Mouse (Mus musculus) forebrain, postnatal 0 days (tissue): Measurements from ENCODE around the gene Srpk2. TPM values are rescaled to one million over a fixed set of nuclear protein-coding genes. Genes with fewer than 3 reads are reported as not detected.

ENCODE experiments used
- ATAC-seq: fragments of 200-750 bp; cut with Nextera tagmentation; 2 replicates; pipeline ENCODE4 v1.8.0; 2017; ENCODE audit warnings: mild to moderate bottlenecking, moderate library complexity
- DNase-seq: peaks from one replicate; pipeline ENCODE4 v3.0.0-alpha.2; 2015
- H3K27ac ChIP-seq: fragments of 300-500 bp; sonication (generic); 2 replicates; pipeline ENCODE4 v1.5.1; 2014; ENCODE audit warnings: low read depth, mild to moderate bottlenecking, antibody characterized with exemption, low read length, moderate library complexity, mixed read lengths
- H3K27me3 ChIP-seq: fragments of 300-500 bp; sonication (generic); 2 replicates; pipeline ENCODE4 v1.6.1; 2014; ENCODE audit warnings: mild to moderate bottlenecking, low read length, mixed read lengths; ENCODE audit not compliant: insufficient read depth
- H3K36me3 ChIP-seq: fragments of 300-500 bp; sonication (generic); 2 replicates; pipeline ENCODE4 v1.6.1; 2014; ENCODE audit warnings: mild to moderate bottlenecking, moderate library complexity; ENCODE audit not compliant: insufficient read depth
- H3K4me1 ChIP-seq: fragments of 300-500 bp; sonication (generic); 2 replicates; pipeline ENCODE4 v1.6.1; 2014; ENCODE audit warnings: antibody characterized with exemption; ENCODE audit not compliant: insufficient read depth
- H3K4me2 ChIP-seq: fragments of 300-500 bp; sonication (generic); 2 replicates; pipeline ENCODE4 v1.6.1; 2014; ENCODE audit warnings: low read depth, mild to moderate bottlenecking, moderate library complexity
- H3K4me3 ChIP-seq: fragments of 300-500 bp; sonication (generic); 2 replicates; pipeline ENCODE4 v1.5.1; 2014; ENCODE audit warnings: low read depth, low read length, mixed read lengths
- H3K9ac ChIP-seq: fragments of 300-500 bp; sonication (generic); 2 replicates; pipeline ENCODE4 v1.6.1; 2014; ENCODE audit warnings: mild to moderate bottlenecking
- H3K9me3 ChIP-seq: fragments of 300-500 bp; sonication (generic); 2 replicates; pipeline ENCODE4 v1.6.1; 2016; ENCODE audit warnings: low read length
- CTCF ChIP-seq: sonication (generic); IDR thresholded peaks from 2 replicates; pipeline ENCODE4 v1.5.1; 2016; ENCODE audit warnings: antibody characterized with exemption, control low read depth, low read depth
- WGBS: fragments of 180-500 bp; shearing (Covaris S2); extraction: QIAGEN DNeasy Blood & Tissue Kit; methylation state at CpG from one replicate; pipeline ENCODE4 v1.1.7; 2014; 5-methylcytosine and 5-hydroxymethylcytosine counted together
- polyA plus RNA-seq: library from polyadenylated mRNA; unstranded; fragments of >200 nt; fragmentation: Nextera tagmentation; extraction: Ambion mirVana; gene quantifications from 2 replicates; pipeline ENCODE4 v1.2.1, GENCODE M21; 2015
- total RNA-seq: library from RNA; depleted of rRNA; stranded (reverse); fragments of >200 nt; gene quantifications from 2 replicates; pipeline ENCODE4 v1.2.3, GENCODE M21; 2014

The Srpk2 gene
- total and polyA plus RNA-seq, 2 experiments from 2014 or later, result 88.8 to 144 TPM

- H3K4me2 ChIP-seq, result no peak overlapping the region
- H3K27ac ChIP-seq, result no peak overlapping the region
- H3K9ac ChIP-seq, result no peak overlapping the region
- H3K4me3 ChIP-seq, result no peak overlapping the region
- TF ChIP-seq CTCF, result peak; percentile 64
- H3K4me1 ChIP-seq, result no peaks in the 10 kb centered on the region
- peaks cover 64% of the 10 kb centered on the region for H3K36me3 ChIP-seq
- WGBS, result 36% methylated on average over 2 of the region's 2 CpGs
- H3K9me3 ChIP-seq, result no peaks in the 10 kb centered on the region
- H3K27me3 ChIP-seq, result no peaks in the 10 kb centered on the region
- ATAC-seq (peak; percentile 79), DNase-seq (peak; percentile 56)
These were observed 193.6 kb downstream of the Srpk2 start for GRCm38 (mm10) chr5:23490797-23491196.

- Histone ChIP-seq H3K4me1 (no peaks in the 10 kb centered on the region), H3K9me3 (no peaks in the 10 kb centered on the region), H3K27me3 (no peaks in the 10 kb centered on the region), H3K4me2 (no peak overlapping the region), H3K9ac (no peak overlapping the region), H3K36me3 (peaks cover 62% of the 10 kb centered on the region), H3K4me3 (no peak overlapping the region), H3K27ac (no peak overlapping the region)
- DNase-seq (no peak), ATAC-seq (no peak)
- TF ChIP-seq CTCF, result no peak
- 87% methylated on average over 4 of the region's 4 CpGs for WGBS
These were observed 195.2 kb downstream of the Srpk2 start for GRCm38 (mm10) chr5:23489231-23489630.

DNA sequence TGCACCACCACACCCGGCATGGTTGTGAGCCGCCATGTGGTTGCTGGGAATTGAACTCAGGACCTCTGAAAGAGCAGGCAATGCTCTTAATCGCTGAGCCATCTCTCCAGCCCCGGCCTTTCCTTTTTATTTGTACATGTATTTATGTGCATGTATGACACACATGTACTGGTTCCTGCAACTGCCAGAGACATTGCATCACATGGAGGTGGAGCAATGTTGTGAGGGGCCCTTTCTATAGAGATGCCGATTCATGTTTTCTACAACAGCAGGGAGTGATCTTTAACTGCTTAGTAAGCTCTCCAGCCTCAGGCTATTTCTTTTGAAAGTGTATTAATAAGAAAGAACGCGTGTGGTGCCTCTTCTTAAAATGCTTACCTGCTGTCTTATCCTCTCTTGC, 200.6 kb downstream of the Srpk2 start:
- no peak overlapping the region for H3K27ac ChIP-seq
- DNase-seq, result no peak
- WGBS, result 91% methylated on average over 7 of the region's 7 CpGs
- no peak overlapping the region for H3K9ac ChIP-seq
- ATAC-seq, result no peak
- peaks cover 60% of the 10 kb centered on the region for H3K36me3 ChIP-seq
- no peak overlapping the region for H3K4me2 ChIP-seq
- H3K4me1 ChIP-seq, result no peaks in the 10 kb centered on the region
- TF ChIP-seq CTCF, result no peak
- H3K4me3 ChIP-seq, result no peak overlapping the region
- H3K27me3 ChIP-seq, result no peaks in the 10 kb centered on the region
- no peaks in the 10 kb centered on the region for H3K9me3 ChIP-seq

DNA sequence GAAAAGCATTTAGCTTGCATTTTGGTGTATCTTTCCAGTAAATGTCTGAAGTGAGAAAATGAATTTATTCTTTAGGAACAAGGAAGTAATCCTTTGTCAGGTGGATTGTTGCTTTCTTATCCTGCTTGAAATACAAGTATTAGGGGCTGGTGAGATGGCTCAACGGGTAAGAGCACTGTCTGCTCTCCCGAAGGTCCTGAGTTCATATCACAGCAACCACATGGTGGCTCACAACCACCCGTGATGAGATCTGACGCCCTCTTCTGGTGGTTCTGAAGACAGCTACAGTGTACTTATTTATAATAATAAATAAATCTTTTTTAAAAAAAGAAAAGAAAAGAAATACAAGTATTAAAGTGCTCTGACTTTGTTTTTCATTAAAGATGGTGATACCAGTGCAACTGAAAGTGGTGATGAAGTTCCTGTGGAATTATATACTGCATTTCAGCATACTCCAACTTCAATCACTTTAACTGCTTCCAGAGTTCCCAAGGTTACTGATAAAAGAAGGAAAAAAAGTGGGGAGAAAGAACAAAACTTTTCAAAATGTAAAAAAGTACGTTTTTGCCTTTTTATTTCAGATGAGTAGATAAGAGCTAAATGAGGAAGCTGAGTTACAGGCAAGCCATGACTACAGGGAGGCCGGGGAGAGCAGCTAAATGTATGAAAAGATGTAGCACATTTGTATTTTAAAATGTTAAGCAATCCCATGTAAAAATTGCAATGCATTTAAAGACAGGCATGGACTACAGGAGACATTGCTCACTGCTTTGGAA, 211.1 kb downstream of the Srpk2 start:
- H3K4me1 ChIP-seq, result no peaks in the 10 kb centered on the region
- no peak for ATAC-seq
- H3K36me3 ChIP-seq, result peaks cover 23% of the 10 kb centered on the region
- no peak overlapping the region for H3K27ac ChIP-seq
- WGBS, result 76% methylated on average over 6 of the region's 6 CpGs
- no peak overlapping the region for H3K4me3 ChIP-seq
- TF ChIP-seq CTCF, result peak; percentile 35; the same call in 1 of the 2 replicates
- no peak overlapping the region for H3K4me2 ChIP-seq
- no peaks in the 10 kb centered on the region for H3K27me3 ChIP-seq
- DNase-seq, result no peak
- no peak overlapping the region for H3K9ac ChIP-seq
- no peaks in the 10 kb centered on the region for H3K9me3 ChIP-seq

GRCm38 (mm10) chr5:23466546-23466945, 217.9 kb downstream of the Srpk2 start:
- peaks cover 23% of the 10 kb centered on the region for H3K36me3 ChIP-seq
- TF ChIP-seq CTCF, result no peak
- H3K9ac ChIP-seq, result no peak overlapping the region
- no peaks in the 10 kb centered on the region for H3K27me3 ChIP-seq
- H3K9me3 ChIP-seq, result no peaks in the 10 kb centered on the region
- H3K27ac ChIP-seq, result no peak overlapping the region
- no peak overlapping the region for H3K4me3 ChIP-seq
- 90% methylated on average over 4 of the region's 4 CpGs for WGBS
- DNase-seq (no peak), ATAC-seq (no peak)
- H3K4me2 ChIP-seq, result no peak overlapping the region
- no peaks in the 10 kb centered on the region for H3K4me1 ChIP-seq

DNA sequence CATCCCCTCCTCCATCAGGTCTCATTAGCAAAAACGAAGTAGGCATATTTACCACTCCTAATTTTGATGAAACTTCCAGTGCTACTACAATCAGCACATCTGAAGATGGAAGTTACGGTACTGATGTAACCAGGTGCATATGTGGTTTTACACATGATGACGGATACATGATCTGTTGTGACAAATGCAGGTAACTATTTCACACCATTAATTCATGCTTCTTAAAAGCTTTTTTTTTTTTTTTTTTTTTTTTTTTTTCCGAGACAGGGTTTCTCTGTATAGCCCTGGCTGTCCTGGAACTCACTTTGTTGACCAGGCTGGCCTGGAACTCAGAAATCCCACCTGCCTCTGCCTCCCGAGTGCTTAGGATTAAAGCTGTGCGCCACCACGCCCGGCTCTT, 219.7 kb downstream of the Srpk2 start:
- 87% methylated on average over 8 of the region's 8 CpGs for WGBS

DNA sequence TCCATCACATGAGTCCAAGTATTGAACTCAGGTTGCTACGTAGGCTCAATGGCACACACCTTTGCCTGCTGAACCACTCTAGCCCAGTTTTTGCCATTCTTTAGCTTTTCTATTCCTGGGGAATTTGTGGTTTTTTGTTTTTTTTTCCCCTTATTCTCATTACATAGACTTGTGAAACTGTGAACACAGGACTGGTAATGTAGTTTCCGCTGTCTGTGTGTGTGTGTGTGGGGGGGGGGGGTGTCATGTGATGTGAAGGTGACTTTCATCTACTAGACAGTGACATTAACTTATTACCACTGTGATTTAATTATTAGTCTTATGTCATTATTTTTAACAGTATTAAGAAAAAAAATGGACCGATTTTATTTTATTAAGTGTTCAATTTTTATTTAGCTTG, 220.2 kb downstream of the Srpk2 start:
- no peak for TF ChIP-seq CTCF
- H3K27ac ChIP-seq, result no peak overlapping the region
- H3K9ac ChIP-seq, result no peak overlapping the region
- no peaks in the 10 kb centered on the region for H3K9me3 ChIP-seq
- H3K27me3 ChIP-seq, result no peaks in the 10 kb centered on the region
- WGBS, result 92% methylated on average over 3 of the region's 3 CpGs
- no peak for ATAC-seq
- H3K4me3 ChIP-seq, result no peak overlapping the region
- no peaks in the 10 kb centered on the region for H3K4me1 ChIP-seq
- peaks cover 19% of the 10 kb centered on the region for H3K36me3 ChIP-seq
- no peak for DNase-seq
- H3K4me2 ChIP-seq, result no peak overlapping the region

More for the DNA sequence above, 219.7 kb downstream of the Srpk2 start:
- ATAC-seq (no peak), DNase-seq (no peak)
- Histone ChIP-seq H3K4me3 (no peak overlapping the region), H3K9ac (no peak overlapping the region), H3K27me3 (no peaks in the 10 kb centered on the region), H3K9me3 (no peaks in the 10 kb centered on the region), H3K36me3 (peaks cover 19% of the 10 kb centered on the region), H3K4me1 (no peaks in the 10 kb centered on the region), H3K27ac (no peak overlapping the region), H3K4me2 (no peak overlapping the region)
- TF ChIP-seq CTCF, result no peak
